Mouse (Mus musculus) intestine, postnatal 0 days (tissue): ENCODE measurements around the gene Micu1. TPM values are rescaled to one million over a fixed set of nuclear protein-coding genes. Genes with fewer than 3 reads are reported as not detected.

ENCODE experiments used
- ATAC-seq: fragments of 200-750 bp; cut with Nextera tagmentation; 2 replicates; pipeline ENCODE4 v1.8.0; 2017; ENCODE audit warnings: mild to moderate bottlenecking, moderate TSS enrichment, moderate library complexity
- H3K27ac ChIP-seq: fragments of 300-500 bp; sonication (generic); 2 replicates; pipeline ENCODE4 v1.5.1; 2014; ENCODE audit warnings: mild to moderate bottlenecking, low read depth, low read length, moderate library complexity
- H3K27me3 ChIP-seq: fragments of 300-500 bp; sonication (generic); replicated peaks from 2 replicates; pipeline ENCODE4 v1.6.1; 2014; ENCODE audit warnings: low read length, mixed read lengths; ENCODE audit not compliant: control insufficient read depth, insufficient read depth
- H3K36me3 ChIP-seq: fragments of 300-500 bp; sonication (generic); 2 replicates; pipeline ENCODE4 v1.6.1; 2014; ENCODE audit warnings: mild to moderate bottlenecking, moderate library complexity; ENCODE audit not compliant: control insufficient read depth, insufficient read depth
- H3K4me1 ChIP-seq: fragments of 300-500 bp; sonication (generic); replicated peaks from 2 replicates; pipeline ENCODE4 v1.6.1; 2014; ENCODE audit warnings: antibody characterized with exemption, low read length, mixed read lengths; ENCODE audit not compliant: control insufficient read depth, insufficient read depth
- H3K4me2 ChIP-seq: fragments of 300-500 bp; sonication (generic); replicated peaks from 2 replicates; pipeline ENCODE4 v1.6.1; 2014; ENCODE audit warnings: low read depth, mild to moderate bottlenecking, moderate library complexity
- H3K4me3 ChIP-seq: fragments of 300-500 bp; sonication (generic); 2 replicates; pipeline ENCODE4 v1.5.1; 2014; ENCODE audit warnings: low read depth, low read length
- H3K9ac ChIP-seq: fragments of 300-500 bp; sonication (generic); 2 replicates; pipeline ENCODE4 v1.6.1; 2014; ENCODE audit warnings: mild to moderate bottlenecking, low read depth, low read length
- H3K9me3 ChIP-seq: fragments of 300-500 bp; sonication (generic); 2 replicates; pipeline ENCODE4 v1.6.1; 2016; ENCODE audit warnings: mixed run types; ENCODE audit not compliant: control insufficient read depth
- CTCF ChIP-seq: sonication (generic); IDR thresholded peaks from 2 replicates; pipeline ENCODE4 v1.5.1; 2016; ENCODE audit warnings: low read depth, mild to moderate bottlenecking, control low read depth, antibody characterized with exemption, moderate library complexity
- WGBS: fragments of 180-500 bp; shearing (Covaris S2); extraction: QIAGEN DNeasy Blood & Tissue Kit; methylation state at CpG from one replicate; pipeline ENCODE4 v1.1.7; 2014; 5-methylcytosine and 5-hydroxymethylcytosine counted together
- polyA plus RNA-seq: library from polyadenylated mRNA; unstranded; fragments of >200 nt; fragmentation: Nextera tagmentation; extraction: Ambion mirVana; gene quantifications from 2 replicates; pipeline ENCODE4 v1.2.1, GENCODE M21; 2015

The Micu1 gene
- polyA plus RNA-seq, 1 experiment from 2014 or later, result 57.8 TPM

DNA sequence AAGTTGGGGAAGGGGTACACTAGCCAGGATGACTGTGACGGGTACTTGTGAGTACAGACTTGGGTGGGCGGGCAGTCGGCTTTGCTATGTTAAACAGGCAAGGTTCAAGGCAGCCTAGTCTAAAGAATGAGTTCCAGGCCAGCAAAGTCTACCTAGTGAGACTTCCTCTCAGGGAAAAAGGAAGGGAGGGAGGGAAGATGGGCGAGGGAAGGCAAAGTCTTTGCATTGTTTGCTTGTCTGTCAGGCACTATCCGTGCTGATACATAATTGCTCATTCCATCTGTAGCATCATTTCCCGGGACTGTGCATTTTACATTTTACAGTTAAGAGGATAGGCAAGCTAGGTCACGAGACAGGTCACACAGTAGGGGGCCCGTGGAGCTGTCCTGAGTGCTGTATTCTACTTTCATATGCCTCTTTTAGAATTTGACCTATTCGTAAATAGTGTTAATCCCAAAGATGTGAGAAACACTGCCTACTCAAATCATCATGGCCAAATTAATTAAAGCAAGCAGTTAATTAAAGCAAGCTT lies 51.3 kb downstream of the Micu1 start:
- TF ChIP-seq CTCF, result no peak
- Histone ChIP-seq H3K27ac (peak overlapping the region; percentile 28; the same call in 1 of the 2 replicates), H3K9ac (no peak overlapping the region), H3K36me3 (no peaks in the 10 kb centered on the region; the same call in 1 of the 2 replicates), H3K27me3 (no peaks in the 10 kb centered on the region), H3K4me3 (no peak overlapping the region), H3K4me1 (0 out of 2 replicates have a peak, but pooled peaks cover 7% of the 10 kb centered on the region), H3K9me3 (no peaks in the 10 kb centered on the region), H3K4me2 (no peak overlapping the region)
- WGBS, result 49% methylated on average over 9 of the region's 9 CpGs
- ATAC-seq, result peak; percentile 34; the same call in 1 of the 2 replicates

DNA sequence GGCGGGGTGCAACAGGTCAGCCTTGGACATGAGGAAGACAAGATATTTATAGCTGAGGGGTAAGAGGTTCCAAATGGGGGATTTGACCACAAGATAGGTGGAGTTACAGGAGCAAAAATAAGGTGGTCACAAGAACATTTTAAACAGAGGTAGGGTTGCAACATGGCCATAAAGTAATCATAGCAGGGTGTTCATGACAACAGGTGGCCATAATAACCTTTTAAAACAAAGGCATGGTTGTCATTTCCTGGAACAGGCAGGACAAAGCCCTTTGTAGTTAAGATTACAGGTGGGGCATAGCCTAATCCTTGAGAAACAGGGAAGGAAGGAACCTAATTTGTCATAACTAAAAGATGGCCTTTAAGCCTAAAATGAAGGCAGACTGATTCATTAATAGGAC lies 51.8 kb downstream of the Micu1 start:
- ATAC-seq, result peak; percentile 72; the same call in 1 of the 2 replicates
- no peaks in the 10 kb centered on the region for H3K9me3 ChIP-seq
- H3K4me1 ChIP-seq, result 0 out of 2 replicates have a peak, but pooled peaks cover 7% of the 10 kb centered on the region
- 55% methylated on average over 1 of the region's 1 CpGs for whole genome bisulfite sequencing
- peaks cover 2% of the 10 kb centered on the region; the same call in 1 of the 2 replicates for H3K36me3 ChIP-seq
- no peak overlapping the region for H3K27ac ChIP-seq
- H3K4me2 ChIP-seq, result no peak overlapping the region
- H3K27me3 ChIP-seq, result no peaks in the 10 kb centered on the region
- no peak for TF ChIP-seq CTCF
- no peak overlapping the region for H3K4me3 ChIP-seq
- no peak overlapping the region for H3K9ac ChIP-seq

DNA sequence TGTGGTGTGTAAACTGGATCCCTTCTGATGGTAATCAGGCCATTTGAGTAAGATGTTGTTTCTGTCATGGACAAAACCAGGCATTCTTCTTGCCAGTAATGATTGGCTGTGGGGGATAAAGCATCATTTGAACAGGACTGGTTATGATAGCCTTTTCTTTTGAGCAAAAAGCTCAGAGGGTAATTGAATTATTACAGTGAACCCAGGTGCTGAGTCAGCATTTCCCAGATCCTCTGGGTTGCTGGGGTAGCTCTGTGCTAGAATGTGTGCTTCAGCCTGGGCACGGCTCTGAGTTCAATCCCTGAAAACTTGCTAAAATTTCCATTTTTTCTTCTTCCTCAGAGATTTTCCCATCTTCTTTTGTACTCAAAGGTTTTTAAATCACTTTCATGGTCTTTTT lies 52.6 kb downstream of the Micu1 start:
- H3K4me2 ChIP-seq, result no peak overlapping the region
- no peak overlapping the region for H3K4me3 ChIP-seq
- no peaks in the 10 kb centered on the region for H3K27me3 ChIP-seq
- no peaks in the 10 kb centered on the region for H3K9me3 ChIP-seq
- no peak overlapping the region for H3K9ac ChIP-seq
- H3K27ac ChIP-seq, result no peak overlapping the region
- peaks cover 6% of the 10 kb centered on the region; the same call in 1 of the 2 replicates for H3K36me3 ChIP-seq
- WGBS, result 89% methylated on average over 1 of the region's 1 CpGs
- ATAC-seq, result no peak
- TF ChIP-seq CTCF, result no peak
- H3K4me1 ChIP-seq, result 0 out of 2 replicates have a peak, but pooled peaks cover 7% of the 10 kb centered on the region

DNA sequence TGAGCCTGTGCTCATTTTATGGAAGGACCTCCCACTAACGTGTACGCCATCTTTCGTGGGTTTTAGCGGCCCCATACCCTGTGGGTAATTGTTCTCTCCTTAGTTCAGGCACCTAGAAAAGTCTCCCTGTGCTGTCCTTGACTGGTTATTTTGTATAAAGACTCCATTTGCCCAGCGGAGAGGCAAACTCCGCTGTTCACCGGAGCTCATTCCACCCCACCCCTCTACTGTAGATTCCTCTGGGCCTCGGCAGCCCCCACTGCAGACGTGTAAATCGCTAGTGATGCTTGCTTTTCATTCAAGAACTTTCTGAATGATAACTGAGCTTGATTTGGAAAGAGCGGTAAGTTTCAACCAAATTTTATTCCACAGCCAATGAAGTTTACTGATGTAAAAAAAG lies 53.4 kb downstream of the Micu1 start:
- no peak for TF ChIP-seq CTCF
- Histone ChIP-seq H3K9ac (no peak overlapping the region), H3K36me3 (peaks cover 6% of the 10 kb centered on the region; the same call in 1 of the 2 replicates), H3K4me1 (0 out of 2 replicates have a peak, but pooled peaks cover 7% of the 10 kb centered on the region), H3K27ac (no peak overlapping the region), H3K9me3 (no peaks in the 10 kb centered on the region), H3K4me3 (no peak overlapping the region), H3K4me2 (no peak overlapping the region), H3K27me3 (no peaks in the 10 kb centered on the region)
- no peak for ATAC-seq
- 95% methylated on average over 11 of the region's 11 CpGs for WGBS

DNA sequence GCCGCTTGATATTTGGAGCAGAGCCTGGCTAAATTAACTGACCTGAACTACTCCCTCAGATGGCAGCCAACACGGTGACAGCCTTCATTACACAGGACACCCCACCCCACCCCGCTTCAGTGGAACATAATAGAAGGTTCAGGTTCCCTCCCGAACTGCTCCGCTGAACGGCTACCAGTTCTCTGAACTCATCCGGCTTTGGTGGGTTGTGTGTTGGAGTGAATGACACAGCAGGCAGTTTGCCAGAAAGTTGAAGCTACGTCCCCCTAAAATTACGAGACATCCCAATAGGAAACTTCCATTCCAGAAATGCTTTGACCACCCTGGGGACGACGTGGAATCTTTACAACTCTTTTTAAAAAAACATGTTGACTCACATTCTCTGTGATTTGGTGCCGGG lies 53.8 kb downstream of the Micu1 start:
- WGBS, result 79% methylated on average over 12 of the region's 12 CpGs
- no peak overlapping the region for H3K9ac ChIP-seq
- ATAC-seq, result no peak
- H3K4me2 ChIP-seq, result no peak overlapping the region
- peaks cover 6% of the 10 kb centered on the region; the same call in 1 of the 2 replicates for H3K36me3 ChIP-seq
- TF ChIP-seq CTCF, result no peak
- H3K9me3 ChIP-seq, result no peaks in the 10 kb centered on the region
- no peak overlapping the region for H3K4me3 ChIP-seq
- H3K27ac ChIP-seq, result no peak overlapping the region
- no peaks in the 10 kb centered on the region for H3K27me3 ChIP-seq
- 0 out of 2 replicates have a peak, but pooled peaks cover 7% of the 10 kb centered on the region for H3K4me1 ChIP-seq

DNA sequence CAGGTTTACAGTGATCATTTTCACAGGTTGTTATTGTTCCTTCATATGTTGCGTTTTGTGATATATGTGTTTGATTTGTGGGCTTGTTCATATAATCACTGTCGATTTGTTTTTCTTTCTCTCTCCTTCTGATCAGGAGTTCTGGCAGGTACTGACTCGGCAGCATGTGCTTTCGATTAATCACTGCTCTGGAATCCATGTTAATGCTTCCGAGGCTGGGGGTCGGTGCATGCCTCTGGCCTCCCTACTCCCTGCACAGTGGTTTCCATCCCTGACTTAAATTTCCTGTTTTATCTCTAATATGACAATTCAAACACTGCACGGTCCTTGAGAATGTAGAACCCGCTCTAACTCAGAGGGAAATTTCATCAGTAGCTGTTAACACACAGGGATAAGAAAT lies 54.3 kb downstream of the Micu1 start:
- H3K27ac ChIP-seq, result no peak overlapping the region
- H3K4me1 ChIP-seq, result 0 out of 2 replicates have a peak, but pooled peaks cover 7% of the 10 kb centered on the region
- ATAC-seq, result no peak
- no peak overlapping the region for H3K4me2 ChIP-seq
- no peaks in the 10 kb centered on the region for H3K9me3 ChIP-seq
- 48% methylated on average over 8 of the region's 8 CpGs for WGBS
- H3K9ac ChIP-seq, result no peak overlapping the region
- no peaks in the 10 kb centered on the region for H3K27me3 ChIP-seq
- H3K4me3 ChIP-seq, result no peak overlapping the region
- H3K36me3 ChIP-seq, result peaks cover 6% of the 10 kb centered on the region; the same call in 1 of the 2 replicates
- TF ChIP-seq CTCF, result no peak
